10 mouse cellular contexts compared by ENCODE assay signal in genomic region chr7:125434666-125435290, GRCm38 (mm10). TPM values are rescaled to one million over a fixed set of nuclear protein-coding genes. Genes with fewer than 3 reads are reported as not detected.
A peak's percentile ranks its signal among the peaks of the same experiment; 100 is the strongest.
DNase-seq lines count a peak whose midpoint lies in the region; ATAC-seq and TF ChIP-seq lines count a peak whose summit lies in the region.
"Had no signal": no experiment of that assay in that cellular context is flagged by ENCODE, and none has a peak within 500 bp of the region (broad histone marks: within the 10 kb centered on the region; RNA-seq: fewer than 3 reads in every experiment).

No protein-coding gene starts in this region.

- peak; percentile 53; the same call in 1 of the 2 replicates for TF ChIP-seq EP300 in heart, postnatal 0 days (IDR thresholded peaks at IDR 0.05; ENCODE audit: low read depth)

- 36% methylated on average over 8 of the region's 8 CpGs for WGBS in heart, postnatal 0 days
- 48% methylated on average over 8 of the region's 8 CpGs for whole genome bisulfite sequencing in embryonic facial prominence, embryonic 12.5 days
- 24% methylated on average over 8 of the region's 8 CpGs for WGBS in intestine, embryonic 14.5 days
- 43% methylated on average over 8 of the region's 8 CpGs for WGBS in midbrain, postnatal 0 days

- no peak overlapping the region for H3K27ac ChIP-seq in heart, postnatal 0 days (ENCODE audit: low read depth)
- H3K27ac ChIP-seq in embryonic facial prominence, embryonic 12.5 days = no peak overlapping the region
- H3K27ac ChIP-seq in intestine, embryonic 14.5 days (ENCODE audit: low read depth) = 0 out of 2 replicates have a peak overlapping the region, but pooled peaks have one; percentile 3
- H3K27ac ChIP-seq in midbrain, postnatal 0 days (ENCODE audit: low read depth, low read length) = no peak overlapping the region
- H3K27ac ChIP-seq: gastrocnemius, adult 2 months had no signal

- ATAC-seq in heart, postnatal 0 days (ENCODE audit: insufficient read depth, low read depth) = 0 out of 2 replicates have a peak, but pooled peaks have one; percentile 36
- peak; percentile 41; the same call in 1 of the 2 replicates for ATAC-seq in embryonic facial prominence, embryonic 12.5 days (ENCODE audit: insufficient number of reproducible peaks, insufficient read depth, low FRiP score, low TSS enrichment)
- no peak for ATAC-seq in intestine, embryonic 14.5 days (replicated peaks; ENCODE audit: low FRiP score, low TSS enrichment, low read depth)
- ATAC-seq in midbrain, postnatal 0 days (ENCODE audit: low FRiP score) = no peak

- DNase-seq in heart, postnatal 0 days (ENCODE audit: low spot score) = peak; percentile 20
- DNase-seq in heart, postnatal 25 days (ENCODE audit: low spot score) = no peak
- DNase-seq in intestine, embryonic 14.5 days (ENCODE audit: low spot score) = no peak
- DNase-seq in midbrain, postnatal 0 days (ENCODE audit: low spot score) = peak; percentile 15
- no peak for DNase-seq in cerebellum, postnatal 25 days
- DNase-seq in T-cell, adult 2 months (ENCODE audit: low spot score) = no peak
- DNase-seq in gastrocnemius, postnatal 4 days (ENCODE audit: low spot score in 2 of 2) = no peak
- DNase-seq: cerebellum, adult 2 months; gastrocnemius, adult 2 months had no signal

- H3K4me2 ChIP-seq in heart, postnatal 0 days (ENCODE audit: low read depth, low read length) = no peak overlapping the region
- no peak overlapping the region for H3K4me2 ChIP-seq in embryonic facial prominence, embryonic 12.5 days (replicated peaks)
- no peak overlapping the region for H3K4me2 ChIP-seq in intestine, embryonic 14.5 days (ENCODE audit: low read length)
- no peak overlapping the region for H3K4me2 ChIP-seq in midbrain, postnatal 0 days (ENCODE audit: low read depth, low read length, poor library complexity, severe bottlenecking)

- H3K9ac ChIP-seq in heart, postnatal 0 days (replicated peaks; ENCODE audit: low read depth, low read length) = no peak overlapping the region
- no peak overlapping the region for H3K9ac ChIP-seq in embryonic facial prominence, embryonic 12.5 days
- no peak overlapping the region for H3K9ac ChIP-seq in intestine, embryonic 14.5 days (ENCODE audit: low read length)
- H3K9ac ChIP-seq in midbrain, postnatal 0 days (replicated peaks; ENCODE audit: low read length, poor library complexity, severe bottlenecking) = peak overlapping the region; percentile 19; the same call in 1 of the 2 replicates

- no peaks in the 10 kb centered on the region for H3K36me3 ChIP-seq in heart, postnatal 0 days (replicated peaks; ENCODE audit: control insufficient read depth, insufficient read depth, low read length)
- no peaks in the 10 kb centered on the region for H3K36me3 ChIP-seq in embryonic facial prominence, embryonic 12.5 days
- no peaks in the 10 kb centered on the region for H3K36me3 ChIP-seq in intestine, embryonic 14.5 days (ENCODE audit: control insufficient read depth, insufficient read depth, low read length)
- H3K36me3 ChIP-seq in midbrain, postnatal 0 days (ENCODE audit: insufficient read depth, low read length) = no peaks in the 10 kb centered on the region

- H3K27me3 ChIP-seq in heart, postnatal 0 days (ENCODE audit: control insufficient read depth, insufficient read depth, low read length) = no peaks in the 10 kb centered on the region
- H3K27me3 ChIP-seq in embryonic facial prominence, embryonic 12.5 days = no peaks in the 10 kb centered on the region
- H3K27me3 ChIP-seq in intestine, embryonic 14.5 days (replicated peaks; ENCODE audit: control insufficient read depth, insufficient read depth, low read length) = no peaks in the 10 kb centered on the region
- no peaks in the 10 kb centered on the region for H3K27me3 ChIP-seq in midbrain, postnatal 0 days (ENCODE audit: insufficient read depth, low read length)

- H3K4me3 ChIP-seq in heart, postnatal 0 days (ENCODE audit: low read depth, low read length) = no peak overlapping the region
- H3K4me3 ChIP-seq in embryonic facial prominence, embryonic 12.5 days = no peak overlapping the region
- H3K4me3 ChIP-seq in intestine, embryonic 14.5 days (ENCODE audit: low read depth, low read length) = no peak overlapping the region
- no peak overlapping the region for H3K4me3 ChIP-seq in midbrain, postnatal 0 days (ENCODE audit: low read depth, low read length)
- H3K4me3 ChIP-seq: gastrocnemius, adult 2 months had no signal

- intact Hi-C loops in heart, postnatal 25 days (cut with DNase I) = no loop called here

- TF ChIP-seq CTCF in heart, postnatal 0 days (IDR thresholded peaks at IDR 0.05; ENCODE audit: low read depth) = no peak
- TF ChIP-seq CTCF in midbrain, postnatal 0 days (IDR thresholded peaks at IDR 0.05) = no peak

- no peaks in the 10 kb centered on the region for H3K4me1 ChIP-seq in heart, postnatal 0 days (ENCODE audit: control insufficient read depth, insufficient read depth)
- H3K4me1 ChIP-seq in embryonic facial prominence, embryonic 12.5 days = no peaks in the 10 kb centered on the region
- H3K4me1 ChIP-seq in intestine, embryonic 14.5 days (replicated peaks; ENCODE audit: control insufficient read depth, insufficient read depth, low read length) = peaks cover 14% of the 10 kb centered on the region; the same call in 1 of the 2 replicates
- H3K4me1 ChIP-seq in midbrain, postnatal 0 days (ENCODE audit: insufficient read depth, low read length) = no peaks in the 10 kb centered on the region

- no peaks in the 10 kb centered on the region for H3K9me3 ChIP-seq in heart, postnatal 0 days (replicated peaks; ENCODE audit: control insufficient read depth, low read length)
- no peaks in the 10 kb centered on the region for H3K9me3 ChIP-seq in embryonic facial prominence, embryonic 12.5 days
- no peaks in the 10 kb centered on the region for H3K9me3 ChIP-seq in intestine, embryonic 14.5 days (ENCODE audit: control insufficient read depth, low read length)
- 0 out of 2 replicates have a peak, but pooled peaks cover 3% of the 10 kb centered on the region for H3K9me3 ChIP-seq in midbrain, postnatal 0 days (ENCODE audit: low read length)

RNA-seq across cellular contexts. Expression of gene Kdm8, which starts 9.7 kb away (rescaled TPM):
- 4.0 and 6.8 TPM in 2 replicates for total RNA-seq in heart, postnatal 0 days (2014; rRNA removed; ENCODE audit: low replicate concordance)
- polyA plus RNA-seq in heart, postnatal 0 days (2015; fragmentation: Nextera tagmentation; extraction: Ambion mirVana) = 3.7 and 3.8 TPM in 2 replicates
- 1 to 10 TPM; 2.9 to 3.2 TPM for total RNA-seq in heart, postnatal 25 days (2021)
- polyA plus RNA-seq in embryonic facial prominence, embryonic 12.5 days (2016; fragmentation: Nextera tagmentation; extraction: Ambion mirVana) = 11.8 and 12.1 TPM in 2 replicates
- polyA plus RNA-seq in intestine, embryonic 14.5 days (2014; fragmentation: Nextera tagmentation; extraction: Ambion mirVana) = 9.9 and 13.0 TPM in 2 replicates
- total RNA-seq in midbrain, postnatal 0 days (2014; rRNA removed) = 5.4 and 8.8 TPM in 2 replicates
- polyA plus RNA-seq in midbrain, postnatal 0 days (2015; fragmentation: Nextera tagmentation; extraction: Ambion mirVana) = 2.6 and 3.2 TPM in 2 replicates
- total RNA-seq in gastrocnemius, postnatal 4 days (2021) = 1 to 10 TPM; 4.6 to 5.0 TPM

RNA-seq across cellular contexts. Expression of gene Nsmce1, which starts 56.6 kb away (rescaled TPM):
- total RNA-seq in heart, postnatal 0 days (2014; rRNA removed; ENCODE audit: low replicate concordance) = 37.0 and 50.3 TPM in 2 replicates
- polyA plus RNA-seq in heart, postnatal 0 days (2015; fragmentation: Nextera tagmentation; extraction: Ambion mirVana) = 96.0 and 96.4 TPM in 2 replicates
- 10 to 100 TPM; 26.7 to 30.5 TPM for total RNA-seq in heart, postnatal 25 days (2021)
- polyA plus RNA-seq in embryonic facial prominence, embryonic 12.5 days (2016; fragmentation: Nextera tagmentation; extraction: Ambion mirVana) = 121 and 123 TPM in 2 replicates
- polyA plus RNA-seq in intestine, embryonic 14.5 days (2014; fragmentation: Nextera tagmentation; extraction: Ambion mirVana) = 128 and 130 TPM in 2 replicates
- total RNA-seq in midbrain, postnatal 0 days (2014; rRNA removed) = 23.1 and 25.2 TPM in 2 replicates
- polyA plus RNA-seq in midbrain, postnatal 0 days (2015; fragmentation: Nextera tagmentation; extraction: Ambion mirVana) = 77.8 and 81.9 TPM in 2 replicates
- 10 to 100 TPM; 28.3 to 33.6 TPM for total RNA-seq in gastrocnemius, postnatal 4 days (2021)

Comparison
In these comparisons a context has a peak if more than half of its experiments do, and no peak if none do; other contexts are left out.
1. DNase-seq: peak in heart, postnatal 0 days (single experiment) and midbrain, postnatal 0 days (single experiment); none in heart, postnatal 25 days (single experiment), intestine, embryonic 14.5 days (single experiment), cerebellum, postnatal 25 days (0 of 2), T-cell, adult 2 months (single experiment) and gastrocnemius, postnatal 4 days (0 of 2).
2. ATAC-seq: peak in heart, postnatal 0 days (single experiment) and embryonic facial prominence, embryonic 12.5 days (single experiment); none in intestine, embryonic 14.5 days (single experiment) and midbrain, postnatal 0 days (single experiment).